In the genomic region with DNA sequence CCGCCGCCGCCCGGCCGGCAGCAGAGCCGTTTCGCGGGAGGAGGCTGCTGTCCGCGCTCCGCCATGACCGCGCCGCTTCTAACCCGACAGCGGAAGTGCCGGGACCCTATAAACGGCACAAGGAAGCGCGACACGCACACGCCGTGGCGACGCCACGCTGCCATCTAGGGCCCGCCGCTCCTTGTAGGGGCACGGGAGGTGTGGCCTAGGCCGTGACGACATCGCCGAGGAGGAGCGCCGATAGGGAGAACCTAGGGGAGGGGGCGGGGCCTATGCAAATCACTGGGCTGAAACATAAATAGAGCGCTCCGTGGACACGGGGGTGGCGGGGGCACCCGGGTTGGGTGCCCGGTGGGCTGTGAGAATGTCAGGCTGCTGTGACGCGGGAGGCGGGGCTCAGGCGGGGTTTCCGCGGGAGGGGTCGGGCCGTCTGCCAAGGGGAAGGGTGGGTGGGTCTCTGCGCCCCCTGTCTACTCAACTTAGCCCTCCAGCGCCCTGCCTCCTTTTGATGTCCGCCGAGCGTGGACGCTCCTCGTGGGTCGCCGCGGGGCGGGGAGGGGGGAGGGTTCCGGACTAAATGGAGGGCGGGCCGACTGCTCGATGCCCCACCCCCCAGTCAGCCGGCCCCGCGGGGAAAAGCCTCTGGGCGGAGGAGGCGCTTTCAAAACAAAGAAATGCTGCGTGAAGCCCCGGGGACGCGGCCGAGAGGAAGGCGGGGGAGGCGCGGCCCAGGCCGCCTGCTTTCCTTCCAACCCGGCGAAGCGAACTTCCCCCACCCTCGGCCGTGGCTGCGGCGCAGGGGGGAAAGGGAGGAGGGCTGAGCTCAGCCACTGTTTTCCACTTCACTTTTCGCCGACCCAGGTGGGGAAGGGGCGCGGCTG, we compare ENCODE assay signal across 8 mouse cellular contexts.
A peak's percentile ranks its signal among the peaks of the same experiment; 100 is the strongest.
DNase-seq lines count a peak whose midpoint lies in the region; ATAC-seq and TF ChIP-seq lines count a peak whose summit lies in the region.

No protein-coding gene starts in this region.

- peak; percentile 91 for ATAC-seq in kidney, embryonic 15.5 days (replicated peaks; ENCODE audit: low FRiP score)
- peak; percentile 91 for ATAC-seq in monocyte, adult 5-6 weeks (replicated peaks; ENCODE audit: insufficient number of reproducible peaks, low FRiP score, low TSS enrichment, poor library complexity, severe bottlenecking)

- peaks cover 22% of the 10 kb centered on the region for H3K4me1 ChIP-seq in bone marrow macrophage, adult 2 months (ENCODE audit: control insufficient read depth, insufficient read depth, low read length)
- H3K4me1 ChIP-seq in embryonic fibroblast, embryonic 13.5 days (ENCODE audit: control insufficient read depth, insufficient read depth, low read length) = peaks cover 4% of the 10 kb centered on the region; the same call in 1 of the 2 replicates
- H3K4me1 ChIP-seq in heart, embryonic 10.5 days = peaks cover 25% of the 10 kb centered on the region
- peaks cover 20% of the 10 kb centered on the region for H3K4me1 ChIP-seq in kidney, embryonic 15.5 days

- peak overlapping the region; percentile 100 for H3K4me3 ChIP-seq in bone marrow macrophage, adult 2 months (ENCODE audit: insufficient read depth, low read length)
- peak overlapping the region; percentile 63 for H3K4me3 ChIP-seq in embryonic fibroblast, embryonic 13.5 days (ENCODE audit: insufficient read depth, low read length)
- peak overlapping the region; percentile 88 for H3K4me3 ChIP-seq in heart, embryonic 10.5 days
- H3K4me3 ChIP-seq in kidney, embryonic 15.5 days (replicated peaks) = peak overlapping the region; percentile 97

- peak; percentile 82; the same call in 1 of the 2 replicates for TF ChIP-seq POLR2A in bone marrow macrophage, adult 2 months (IDR thresholded peaks at IDR 0.05; ENCODE audit: borderline replicate concordance, low read depth, low read length)
- TF ChIP-seq POLR2A in embryonic fibroblast, embryonic 13.5 days (IDR thresholded peaks at IDR 0.05; ENCODE audit: low read depth, low read length) = peak; percentile 90

- peak overlapping the region; percentile 94 for H3K27ac ChIP-seq in bone marrow macrophage, adult 2 months (ENCODE audit: insufficient read depth, low read depth, low read length)
- H3K27ac ChIP-seq in embryonic fibroblast, embryonic 13.5 days (ENCODE audit: insufficient read depth, low read length) = peak overlapping the region; percentile 97
- H3K27ac ChIP-seq in heart, embryonic 10.5 days = peak overlapping the region; percentile 93
- H3K27ac ChIP-seq in kidney, embryonic 15.5 days = peak overlapping the region; percentile 98

- no peaks in the 10 kb centered on the region for H3K36me3 ChIP-seq in heart, embryonic 10.5 days
- no peaks in the 10 kb centered on the region for H3K36me3 ChIP-seq in kidney, embryonic 15.5 days

- peak; percentile 93 for DNase-seq in A20 (ENCODE audit: low read depth, low spot score)
- peak; percentile 100 for DNase-seq in heart, embryonic 10.5 days (ENCODE audit: low spot score)
- DNase-seq in liver = peak; percentile 96
- DNase-seq in spleen, postnatal 4 days (ENCODE audit: low spot score in 2 of 2) = peak; percentile 95 to 97

- H3K4me2 ChIP-seq in kidney, embryonic 15.5 days = peak overlapping the region; percentile 88

- H3K27me3 ChIP-seq in heart, embryonic 10.5 days (ENCODE audit: insufficient read depth, poor library complexity, severe bottlenecking) = peaks cover 29% of the 10 kb centered on the region
- H3K27me3 ChIP-seq in kidney, embryonic 15.5 days = 0 out of 2 replicates have a peak, but pooled peaks cover 3% of the 10 kb centered on the region

- H3K9me3 ChIP-seq in heart, embryonic 10.5 days = no peaks in the 10 kb centered on the region
- H3K9me3 ChIP-seq in kidney, embryonic 15.5 days (replicated peaks) = no peaks in the 10 kb centered on the region

- H3K9ac ChIP-seq in kidney, embryonic 15.5 days = peak overlapping the region; percentile 91

- no peak for TF ChIP-seq CTCF in bone marrow macrophage, adult 2 months (IDR thresholded peaks at IDR 0.05; ENCODE audit: low read depth, low read length)
- TF ChIP-seq CTCF in embryonic fibroblast, embryonic 13.5 days (IDR thresholded peaks at IDR 0.05; ENCODE audit: borderline replicate concordance, insufficient read depth, low read length) = no peak

- 2% methylated on average over 78 of the region's 90 CpGs for WGBS in heart, embryonic 10.5 days
- under 1% methylated on average over 74 of the region's 90 CpGs for WGBS in kidney, embryonic 15.5 days

Comparison
In these comparisons a context has a peak if more than half of its experiments do, and no peak if none do; other contexts are left out.
1. Peak in every context shown above with its lines: DNase-seq, ATAC-seq, H3K4me3 ChIP-seq and H3K27ac ChIP-seq.